Mouse (Mus musculus) lung, postnatal 0 days (tissue): Measurements from ENCODE around the gene Man2b1.

Experiments used
- CTCF ChIP-seq: IDR thresholded peaks from 2 replicates; pipeline ENCODE4 v1.5.1; 2016; ENCODE audit warnings: antibody characterized with exemption, mild to moderate bottlenecking
- EP300 ChIP-seq: IDR thresholded peaks from 2 replicates; pipeline ENCODE4 v1.6.1; 2016; ENCODE audit warnings: antibody characterized with exemption, mild to moderate bottlenecking, control low read depth

DNA sequence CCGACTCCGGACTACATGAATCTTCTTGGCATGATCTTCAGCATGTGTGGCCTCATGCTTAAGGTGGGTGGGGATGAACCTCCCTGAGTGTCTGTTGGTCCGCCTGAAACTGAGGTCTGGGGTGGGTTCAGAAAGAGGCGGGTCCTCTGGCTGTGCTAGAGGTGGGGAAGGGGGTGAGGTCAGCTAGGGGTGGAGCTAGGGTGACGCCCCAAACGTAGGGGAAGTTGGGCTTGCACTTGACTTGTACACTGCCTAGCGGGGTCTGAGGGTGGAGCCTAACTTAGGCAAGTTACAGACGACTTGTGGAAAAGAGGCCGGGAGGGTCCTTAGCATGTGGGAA, 1.9 kb upstream of the Man2b1 start, which contains the start of gene Wdr83:
- TF ChIP-seq CTCF (no peak), EP300 (no peak)
